Mouse (Mus musculus) liver, embryonic 12.5 days (tissue): ENCODE results near the gene Dok5. TPM values are rescaled to one million over a fixed set of nuclear protein-coding genes. Genes with fewer than 3 reads are reported as not detected.
A peak's percentile ranks its signal among the peaks of the same experiment; 100 is the strongest.

ENCODE experiments used
- ATAC-seq: fragments of 200-750 bp; cut with Nextera tagmentation; 2 replicates; pipeline ENCODE4 v1.8.0; 2017; ENCODE audit warnings: moderate number of reproducible peaks, mild to moderate bottlenecking, moderate library complexity
- H3K27ac ChIP-seq: fragments of 300-500 bp; sonication (generic); 2 replicates; pipeline ENCODE4 v1.5.1; 2016; ENCODE audit warnings: mild to moderate bottlenecking
- H3K27me3 ChIP-seq: fragments of 300-500 bp; sonication (generic); replicated peaks from 2 replicates; pipeline ENCODE4 v1.6.1; 2016; ENCODE audit warnings: mild to moderate bottlenecking, moderate library complexity
- H3K36me3 ChIP-seq: fragments of 300-500 bp; sonication (generic); 2 replicates; pipeline ENCODE4 v1.6.1; 2016; ENCODE audit warnings: mild to moderate bottlenecking, moderate library complexity
- H3K4me1 ChIP-seq: fragments of 300-500 bp; sonication (generic); 2 replicates; pipeline ENCODE4 v1.6.1; 2016
- H3K4me2 ChIP-seq: fragments of 300-500 bp; sonication (generic); 2 replicates; pipeline ENCODE4 v1.6.1; 2016; ENCODE audit warnings: mild to moderate bottlenecking, moderate library complexity
- H3K4me3 ChIP-seq: fragments of 300-500 bp; sonication (generic); 2 replicates; pipeline ENCODE4 v1.5.1; 2016; ENCODE audit warnings: mild to moderate bottlenecking, moderate library complexity
- H3K9ac ChIP-seq: fragments of 300-500 bp; sonication (generic); 2 replicates; pipeline ENCODE4 v1.6.1; 2016; ENCODE audit warnings: mild to moderate bottlenecking, moderate library complexity
- H3K9me3 ChIP-seq: fragments of 300-500 bp; sonication (generic); replicated peaks from 2 replicates; pipeline ENCODE4 v1.6.1; 2016; ENCODE audit warnings: mild to moderate bottlenecking, moderate library complexity
- WGBS: fragments of 180-500 bp; shearing (Covaris S2); methylation state at CpG from one replicate; pipeline ENCODE4 v1.1.7; 2016; ENCODE audit not compliant: insufficient replicate concordance; 5-methylcytosine and 5-hydroxymethylcytosine counted together
- polyA plus RNA-seq: library from polyadenylated mRNA; unstranded; fragments of >200 nt; fragmentation: Nextera tagmentation; extraction: Ambion mirVana; gene quantifications from 2 replicates; pipeline ENCODE4 v1.2.1, GENCODE M21; 2016

Gene Dok5
- polyA plus RNA-seq, 1 experiment from 2014 or later, result 0.76 TPM

DNA sequence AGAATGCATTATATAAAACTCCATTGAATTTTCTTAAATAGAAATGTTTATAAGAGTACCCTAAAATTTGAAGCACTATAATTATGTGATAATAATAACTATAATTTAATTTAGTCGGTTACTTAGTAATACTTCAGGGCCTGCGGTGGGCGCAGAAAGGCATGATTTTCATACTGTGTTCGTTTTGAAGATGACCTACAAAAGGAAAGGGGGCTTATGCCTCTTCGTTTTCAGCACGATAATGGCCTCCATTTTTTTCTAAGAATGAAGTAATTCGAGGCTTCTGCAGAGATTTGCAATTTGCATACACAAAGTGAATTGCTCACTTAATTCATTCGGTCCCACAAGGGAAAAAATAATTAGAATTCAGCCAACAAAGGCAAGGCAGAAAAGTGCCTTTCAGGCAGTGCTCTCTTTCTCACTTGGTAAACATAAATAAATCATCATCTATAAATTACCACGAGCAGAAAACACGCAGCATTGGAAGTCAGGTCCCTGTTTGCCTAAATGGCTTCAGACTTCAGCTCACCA is 76.7 kb downstream of the Dok5 start:
- 66% methylated on average over 10 of the region's 10 CpGs for WGBS
- ATAC-seq, result no peak
- no peaks in the 10 kb centered on the region for H3K27me3 ChIP-seq
- no peaks in the 10 kb centered on the region for H3K4me1 ChIP-seq
- peaks cover 12% of the 10 kb centered on the region; the same call in 1 of the 2 replicates for H3K9me3 ChIP-seq
- no peaks in the 10 kb centered on the region for H3K36me3 ChIP-seq
- H3K9ac ChIP-seq, result no peak overlapping the region
- no peak overlapping the region for H3K4me3 ChIP-seq
- no peak overlapping the region for H3K27ac ChIP-seq
- no peak overlapping the region for H3K4me2 ChIP-seq

DNA sequence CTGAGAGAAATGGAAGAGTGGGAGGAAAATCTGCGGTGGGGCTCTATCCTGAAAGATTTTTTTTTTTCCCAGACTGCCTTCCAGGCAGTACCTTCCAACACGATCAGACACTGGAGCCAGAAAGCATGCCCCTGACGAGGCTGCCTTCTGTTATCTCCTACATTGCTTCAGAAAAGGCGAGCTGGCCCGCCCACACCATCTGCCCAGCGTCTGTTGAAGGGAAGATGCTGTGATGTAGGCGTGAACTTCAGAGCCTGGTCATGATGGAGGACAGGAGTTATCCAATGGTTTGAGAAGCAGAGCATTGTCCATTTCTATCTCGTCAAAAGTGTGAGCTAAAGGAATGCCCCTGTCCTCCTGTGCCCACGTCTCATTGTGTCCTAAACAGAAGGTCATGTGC is 79.7 kb downstream of the Dok5 start:
- peaks cover 17% of the 10 kb centered on the region; the same call in 1 of the 2 replicates for H3K9me3 ChIP-seq
- H3K27ac ChIP-seq, result no peak overlapping the region
- no peak overlapping the region for H3K4me3 ChIP-seq
- no peak overlapping the region for H3K9ac ChIP-seq
- no peaks in the 10 kb centered on the region for H3K4me1 ChIP-seq
- no peak for ATAC-seq
- H3K27me3 ChIP-seq, result no peaks in the 10 kb centered on the region
- 56% methylated on average over 9 of the region's 9 CpGs for WGBS
- H3K36me3 ChIP-seq, result no peaks in the 10 kb centered on the region
- H3K4me2 ChIP-seq, result no peak overlapping the region

DNA sequence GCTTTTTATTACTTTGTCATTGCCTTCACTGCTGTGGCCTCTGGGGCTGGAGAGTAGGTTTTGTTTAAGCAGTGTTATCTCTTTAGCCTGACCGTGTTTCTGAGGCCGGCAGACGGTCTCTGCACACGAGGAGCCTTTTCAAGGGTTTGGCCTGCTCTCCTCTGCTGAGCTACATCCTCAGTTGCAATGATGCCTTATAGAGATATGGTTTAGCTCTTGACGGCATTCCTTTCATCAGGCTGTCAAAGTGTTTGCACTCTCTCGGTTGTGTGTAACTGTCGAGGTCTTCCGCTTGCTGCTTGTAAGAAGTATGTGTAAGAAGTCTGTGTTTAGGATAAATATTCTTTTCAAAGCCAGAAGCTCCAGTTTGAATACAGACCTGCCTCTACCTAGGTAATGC is 84.7 kb downstream of the Dok5 start:
- Histone ChIP-seq H3K9ac (no peak overlapping the region), H3K27me3 (no peaks in the 10 kb centered on the region), H3K4me2 (no peak overlapping the region), H3K36me3 (no peaks in the 10 kb centered on the region), H3K9me3 (peaks cover 31% of the 10 kb centered on the region), H3K4me1 (no peaks in the 10 kb centered on the region), H3K27ac (no peak overlapping the region), H3K4me3 (no peak overlapping the region)
- WGBS, result 65% methylated on average over 8 of the region's 8 CpGs
- ATAC-seq, result no peak

DNA sequence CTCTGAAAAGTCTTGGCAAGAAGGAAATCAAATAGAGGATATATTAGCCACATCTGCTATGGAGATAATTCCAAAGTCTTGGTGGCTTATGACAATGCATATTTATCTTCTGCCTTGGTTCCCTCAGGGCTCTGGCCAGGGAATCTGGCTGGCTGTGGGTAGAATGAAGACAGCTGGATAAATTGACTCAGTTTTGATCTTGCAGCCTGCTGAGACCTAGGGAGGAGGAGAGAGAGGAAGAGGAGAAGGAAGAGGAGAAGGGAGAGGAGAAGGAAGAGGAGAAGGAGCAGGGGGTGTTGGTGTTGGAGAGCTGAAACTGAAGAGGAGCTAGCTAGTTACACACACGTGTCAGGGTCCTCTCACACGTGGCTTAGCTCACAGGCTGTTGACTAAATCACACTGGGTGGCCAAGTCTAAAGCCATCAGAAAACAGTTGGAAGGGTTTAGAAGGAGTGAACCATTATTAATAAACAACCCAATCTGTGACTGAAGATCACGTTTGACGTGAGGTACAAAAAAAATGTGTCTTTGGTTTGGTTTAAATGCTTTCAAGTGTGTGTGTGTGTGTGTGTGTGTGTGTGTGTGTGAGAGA is 85.6 kb downstream of the Dok5 start:
- Histone ChIP-seq H3K9me3 (peaks cover 25% of the 10 kb centered on the region), H3K4me1 (no peaks in the 10 kb centered on the region), H3K4me3 (no peak overlapping the region), H3K27ac (no peak overlapping the region), H3K27me3 (no peaks in the 10 kb centered on the region), H3K4me2 (no peak overlapping the region), H3K9ac (no peak overlapping the region), H3K36me3 (no peaks in the 10 kb centered on the region)
- 65% methylated on average over 4 of the region's 4 CpGs for WGBS
- ATAC-seq, result no peak

DNA sequence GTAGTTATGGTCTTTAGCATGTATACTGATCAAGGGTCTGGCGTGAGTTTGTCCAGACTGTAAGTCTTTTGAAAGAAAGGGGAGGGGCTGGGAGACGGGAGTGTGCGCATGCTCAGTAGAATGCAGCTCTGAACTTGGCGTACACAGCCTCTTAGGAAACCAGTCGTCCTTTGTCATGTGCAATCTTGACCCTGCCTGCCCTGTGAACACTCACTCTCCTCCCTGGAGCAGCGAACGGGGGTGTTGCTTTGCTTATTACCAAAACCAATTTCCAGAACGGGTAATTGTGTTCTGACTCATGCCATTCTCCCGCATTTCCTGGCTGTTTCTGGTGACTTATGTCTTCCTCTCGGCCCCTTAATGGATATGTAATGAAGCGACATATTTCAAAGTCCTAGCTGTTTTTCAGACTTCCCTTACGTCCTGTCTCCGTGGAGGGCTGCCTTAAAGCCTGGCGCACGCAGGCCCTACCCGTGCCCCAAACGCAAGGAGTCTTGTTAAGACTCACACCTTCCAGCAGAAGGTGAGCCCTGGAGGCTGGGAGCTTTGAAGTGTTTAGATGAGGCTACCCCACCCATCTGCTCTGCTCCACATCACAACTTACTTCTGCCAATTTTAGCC is 95.3 kb downstream of the Dok5 start:
- Histone ChIP-seq H3K27ac (no peak overlapping the region), H3K27me3 (no peaks in the 10 kb centered on the region), H3K4me2 (peak overlapping the region; percentile 6; the same call in 1 of the 2 replicates), H3K4me3 (no peak overlapping the region), H3K9me3 (peaks cover 5% of the 10 kb centered on the region; the same call in 1 of the 2 replicates), H3K4me1 (no peaks in the 10 kb centered on the region), H3K36me3 (no peaks in the 10 kb centered on the region), H3K9ac (no peak overlapping the region)
- 58% methylated on average over 17 of the region's 17 CpGs for WGBS
- no peak for ATAC-seq

DNA sequence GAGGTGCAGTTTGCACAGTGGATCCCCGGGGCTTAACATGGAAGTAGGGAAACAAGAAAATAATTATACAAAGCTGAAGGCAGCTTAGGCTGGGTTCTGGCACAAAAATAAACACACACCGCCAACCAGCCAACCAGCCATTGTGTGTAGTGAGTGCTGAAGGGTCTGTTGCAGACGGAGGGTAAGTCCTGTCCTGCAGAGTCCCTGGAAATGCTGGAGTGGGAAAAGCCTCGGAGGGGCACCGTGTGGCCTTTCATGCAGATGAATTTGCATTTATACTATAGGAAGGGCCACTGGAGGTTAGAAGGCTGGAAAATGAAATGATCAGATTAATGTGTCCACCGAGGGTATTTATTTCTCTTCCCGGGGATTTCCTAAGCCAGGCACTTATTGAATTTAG is 97.2 kb downstream of the Dok5 start:
- Histone ChIP-seq H3K4me1 (no peaks in the 10 kb centered on the region), H3K27ac (no peak overlapping the region), H3K9ac (no peak overlapping the region), H3K4me2 (no peak overlapping the region), H3K9me3 (peaks cover 5% of the 10 kb centered on the region; the same call in 1 of the 2 replicates), H3K27me3 (no peaks in the 10 kb centered on the region), H3K4me3 (no peak overlapping the region), H3K36me3 (no peaks in the 10 kb centered on the region)
- no peak for ATAC-seq
- 66% methylated on average over 7 of the region's 7 CpGs for WGBS

DNA sequence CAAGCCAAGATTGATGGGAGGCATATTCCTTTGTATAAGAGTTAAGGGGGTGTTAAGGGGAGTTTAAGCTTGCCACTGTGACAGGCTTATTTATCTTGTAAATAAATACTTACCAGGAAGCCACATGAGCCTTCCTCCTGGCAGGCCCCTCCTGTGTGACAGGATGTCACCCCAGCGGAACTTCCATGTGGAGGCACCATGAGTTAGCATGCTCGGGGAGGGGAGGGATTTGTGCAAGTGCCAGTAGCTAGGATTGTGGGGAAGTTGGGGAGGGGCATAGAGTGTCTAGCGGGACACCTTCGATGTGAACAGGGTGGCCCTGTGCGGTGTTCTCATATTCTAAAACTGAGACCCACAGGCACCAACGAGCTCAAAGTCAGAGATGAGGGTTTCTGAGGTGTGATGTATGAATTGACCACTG is 97.6 kb downstream of the Dok5 start:
- Histone ChIP-seq H3K9me3 (peaks cover 5% of the 10 kb centered on the region; the same call in 1 of the 2 replicates), H3K4me1 (no peaks in the 10 kb centered on the region), H3K4me2 (no peak overlapping the region), H3K9ac (no peak overlapping the region), H3K27me3 (no peaks in the 10 kb centered on the region), H3K36me3 (no peaks in the 10 kb centered on the region), H3K4me3 (no peak overlapping the region), H3K27ac (no peak overlapping the region)
- WGBS, result 60% methylated on average over 6 of the region's 6 CpGs
- ATAC-seq, result no peak

DNA sequence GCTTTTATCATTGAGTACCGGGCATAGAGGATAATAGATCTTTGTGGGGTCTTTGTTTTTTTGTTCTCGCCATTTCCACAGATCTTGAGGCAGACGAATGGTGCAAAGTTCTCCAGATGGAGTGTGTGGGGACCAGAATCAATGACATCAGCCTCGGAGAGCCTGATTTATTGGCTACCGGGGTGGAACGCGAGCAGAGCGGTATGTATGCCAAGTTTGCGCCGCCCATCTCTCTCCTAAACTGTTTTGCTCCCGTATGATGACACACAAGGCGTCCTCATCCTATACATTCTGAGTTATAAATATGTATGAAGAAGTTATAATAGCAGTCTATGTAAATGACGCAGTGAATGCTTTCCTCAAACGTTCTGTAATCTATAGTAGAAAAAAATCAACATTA is 98.4 kb downstream of the Dok5 start:
- Histone ChIP-seq H3K27ac (no peak overlapping the region), H3K9me3 (peaks cover 5% of the 10 kb centered on the region; the same call in 1 of the 2 replicates), H3K27me3 (no peaks in the 10 kb centered on the region), H3K4me3 (no peak overlapping the region), H3K9ac (no peak overlapping the region), H3K4me2 (no peak overlapping the region), H3K36me3 (no peaks in the 10 kb centered on the region), H3K4me1 (no peaks in the 10 kb centered on the region)
- 80% methylated on average over 14 of the region's 14 CpGs for WGBS
- ATAC-seq, result no peak

DNA sequence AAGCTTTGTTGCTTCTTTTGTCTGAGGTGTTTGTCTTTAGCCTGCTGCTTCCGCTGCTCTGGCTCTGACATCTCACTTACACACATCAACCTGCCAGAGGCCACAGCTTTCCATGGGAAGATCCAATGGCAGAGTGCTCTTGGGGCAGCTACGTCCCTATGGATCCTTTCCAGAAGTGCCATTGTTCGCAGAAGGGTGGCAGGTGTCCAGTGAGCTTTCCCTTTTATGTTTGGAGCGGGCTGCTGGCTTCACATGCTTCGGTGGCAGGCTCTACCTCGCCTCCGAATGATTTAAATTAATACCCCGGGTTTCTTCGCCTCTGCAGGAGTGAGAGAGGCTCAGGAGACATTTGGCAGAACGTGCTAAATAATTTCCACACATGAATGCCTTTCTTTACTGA is 105.3 kb downstream of the Dok5 start:
- Histone ChIP-seq H3K27ac (no peak overlapping the region), H3K4me3 (no peak overlapping the region), H3K27me3 (no peaks in the 10 kb centered on the region), H3K4me2 (no peak overlapping the region), H3K9ac (no peak overlapping the region), H3K9me3 (no peaks in the 10 kb centered on the region), H3K36me3 (no peaks in the 10 kb centered on the region), H3K4me1 (no peaks in the 10 kb centered on the region)
- WGBS, result 68% methylated on average over 10 of the region's 10 CpGs
- no peak for ATAC-seq

DNA sequence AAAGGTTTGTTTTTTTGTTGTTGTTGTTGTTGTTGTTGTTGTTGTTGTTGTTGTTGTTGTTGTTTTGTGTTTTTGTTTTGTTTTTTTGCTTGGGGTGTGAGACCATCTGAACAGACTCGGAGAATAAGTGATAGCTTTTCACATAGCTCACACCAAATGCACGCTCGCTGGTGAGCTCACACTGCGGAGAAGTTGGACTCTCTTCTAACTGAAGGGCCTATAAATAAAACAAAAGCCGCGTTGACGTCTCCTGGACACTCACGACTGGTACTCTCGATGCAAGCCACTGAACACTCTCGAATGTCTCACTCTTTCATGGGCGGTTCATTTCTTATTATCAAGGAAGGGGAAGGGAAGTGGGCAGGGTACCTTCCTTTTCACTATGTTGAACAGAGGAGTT is 105.8 kb downstream of the Dok5 start:
- ATAC-seq, result no peak
- Histone ChIP-seq H3K4me3 (no peak overlapping the region), H3K27ac (no peak overlapping the region), H3K36me3 (no peaks in the 10 kb centered on the region), H3K27me3 (no peaks in the 10 kb centered on the region), H3K4me1 (no peaks in the 10 kb centered on the region), H3K9ac (no peak overlapping the region), H3K9me3 (no peaks in the 10 kb centered on the region), H3K4me2 (no peak overlapping the region)
- 63% methylated on average over 11 of the region's 11 CpGs for WGBS

DNA sequence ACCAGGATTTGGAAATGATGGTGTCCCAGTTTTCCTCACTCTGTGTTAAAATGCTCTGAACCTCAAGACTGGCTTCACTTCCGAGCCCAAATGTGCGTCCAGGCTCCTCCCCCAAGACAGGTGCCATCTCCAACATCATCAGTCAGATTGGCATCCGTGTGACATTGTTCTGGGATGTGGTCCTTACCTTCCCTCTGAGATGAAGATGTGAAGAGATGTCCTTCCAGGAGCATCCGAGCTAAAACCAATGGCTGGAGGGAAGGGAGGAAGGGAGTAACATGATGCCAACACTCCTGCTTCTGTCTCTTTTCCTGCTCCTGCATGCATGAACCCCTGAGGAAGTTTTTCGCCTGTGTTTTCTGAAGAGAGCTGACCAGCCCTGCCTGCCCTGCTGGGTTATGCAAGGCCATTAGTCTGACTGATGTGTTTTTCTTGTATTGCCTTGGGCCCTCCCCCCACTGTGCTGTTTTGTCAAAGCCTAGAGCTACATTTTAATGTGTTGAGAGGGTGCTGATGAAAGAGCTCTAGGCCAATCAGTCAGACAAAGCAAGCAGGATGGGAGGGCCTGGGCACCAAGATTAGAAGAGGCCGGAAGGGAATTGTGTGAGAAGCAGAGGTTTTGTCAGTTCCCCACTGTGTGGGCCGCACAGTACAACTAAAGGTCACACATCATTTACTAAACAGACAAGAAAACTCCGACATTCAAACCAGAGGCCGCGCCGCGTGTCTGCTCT is 106.4 kb downstream of the Dok5 start:
- no peak overlapping the region for H3K9ac ChIP-seq
- no peak overlapping the region for H3K4me2 ChIP-seq
- no peaks in the 10 kb centered on the region for H3K9me3 ChIP-seq
- no peaks in the 10 kb centered on the region for H3K27me3 ChIP-seq
- H3K27ac ChIP-seq, result no peak overlapping the region
- 67% methylated on average over 12 of the region's 12 CpGs for WGBS
- no peaks in the 10 kb centered on the region for H3K36me3 ChIP-seq
- peak; percentile 47 for ATAC-seq
- no peak overlapping the region for H3K4me3 ChIP-seq
- no peaks in the 10 kb centered on the region for H3K4me1 ChIP-seq

GRCm38 (mm10) chr2:170841441-170841965 is 109.9 kb downstream of the Dok5 start:
- no peak overlapping the region for H3K9ac ChIP-seq
- no peak overlapping the region for H3K27ac ChIP-seq
- ATAC-seq, result no peak
- H3K4me3 ChIP-seq, result no peak overlapping the region
- H3K36me3 ChIP-seq, result no peaks in the 10 kb centered on the region
- H3K9me3 ChIP-seq, result no peaks in the 10 kb centered on the region
- no peaks in the 10 kb centered on the region for H3K27me3 ChIP-seq
- no peak overlapping the region for H3K4me2 ChIP-seq
- WGBS, result 77% methylated on average over 13 of the region's 13 CpGs
- no peaks in the 10 kb centered on the region for H3K4me1 ChIP-seq
